8 mouse cellular contexts compared by ENCODE assay signal in genomic region chr11:89175511-89175910, GRCm38 (mm10).
A peak's percentile ranks its signal among the peaks of the same experiment; 100 is the strongest.
DNase-seq lines count a peak whose midpoint lies in the region; ATAC-seq lines count a peak whose summit lies in the region.
"Had no signal": no experiment of that assay in that cellular context is flagged by ENCODE, and none has a peak within 500 bp of the region (broad histone marks: within the 10 kb centered on the region; RNA-seq: fewer than 3 reads in every experiment).

No protein-coding gene starts in this region.

- H3K27ac ChIP-seq in heart, embryonic 16.5 days (ENCODE audit: low read length) = no peak overlapping the region
- no peak overlapping the region for H3K27ac ChIP-seq in embryonic facial prominence, embryonic 11.5 days (replicated peaks; ENCODE audit: low read depth, low read length)

- H3K36me3 ChIP-seq in heart, embryonic 16.5 days (ENCODE audit: control insufficient read depth, insufficient read depth) = no peaks in the 10 kb centered on the region
- no peaks in the 10 kb centered on the region for H3K36me3 ChIP-seq in embryonic facial prominence, embryonic 11.5 days (replicated peaks; ENCODE audit: control insufficient read depth, insufficient read depth, low read depth, low read length)

- no peak overlapping the region for H3K4me3 ChIP-seq in heart, embryonic 16.5 days (ENCODE audit: low read length)
- no peak overlapping the region for H3K4me3 ChIP-seq in embryonic facial prominence, embryonic 11.5 days (ENCODE audit: low read depth, low read length)

- H3K4me2 ChIP-seq in heart, embryonic 16.5 days (ENCODE audit: low read depth, low read length) = peak overlapping the region; percentile 30; the same call in 1 of the 2 replicates
- peak overlapping the region; percentile 30 for H3K4me2 ChIP-seq in embryonic facial prominence, embryonic 11.5 days (ENCODE audit: low read depth, low read length)

- intact Hi-C loops in left cerebral cortex, postnatal 4 days (cut with DNase I) = no loop called here

- ATAC-seq in heart, embryonic 16.5 days (replicated peaks; ENCODE audit: extremely low read depth, insufficient read depth, low FRiP score) = no peak
- ATAC-seq in embryonic facial prominence, embryonic 11.5 days (replicated peaks; ENCODE audit: insufficient number of reproducible peaks, low FRiP score, low TSS enrichment, low read depth) = 0 out of 2 replicates have a peak, but pooled peaks have one; percentile 66

- 9% methylated on average over 9 of the region's 9 CpGs for WGBS in heart, embryonic 16.5 days
- WGBS in embryonic facial prominence, embryonic 11.5 days = 7% methylated on average over 9 of the region's 9 CpGs

- no peak overlapping the region for H3K9ac ChIP-seq in heart, embryonic 16.5 days (ENCODE audit: low read length)
- no peak overlapping the region for H3K9ac ChIP-seq in embryonic facial prominence, embryonic 11.5 days (replicated peaks; ENCODE audit: low read length)

- no peaks in the 10 kb centered on the region for H3K9me3 ChIP-seq in heart, embryonic 16.5 days (replicated peaks; ENCODE audit: control insufficient read depth, low read length)
- no peaks in the 10 kb centered on the region for H3K9me3 ChIP-seq in embryonic facial prominence, embryonic 11.5 days (replicated peaks; ENCODE audit: control insufficient read depth, low read length)

- H3K4me1 ChIP-seq in heart, embryonic 16.5 days (ENCODE audit: control insufficient read depth, insufficient read depth, low read length) = peaks cover 5% of the 10 kb centered on the region
- no peaks in the 10 kb centered on the region; the same call in 1 of the 2 replicates for H3K4me1 ChIP-seq in embryonic facial prominence, embryonic 11.5 days (ENCODE audit: control insufficient read depth, insufficient read depth, low read length)

- no peak for DNase-seq in heart, adult 18-20 months
- DNase-seq in R1 (ENCODE audit: low read depth, low spot score) = peak; percentile 17
- peak; percentile 50 for DNase-seq in embryonic facial prominence, embryonic 11.5 days (ENCODE audit: low spot score)
- DNase-seq in lung, postnatal 36 days = peak; percentile 7
- no peak for DNase-seq in left cerebral cortex, postnatal 4 days
- no peak for DNase-seq in layer of hippocampus, postnatal 10 days (ENCODE audit: low spot score in 2 of 2)
- DNase-seq: cerebellum, postnatal 25 days had no signal

- no peaks in the 10 kb centered on the region for H3K27me3 ChIP-seq in heart, embryonic 16.5 days (ENCODE audit: control insufficient read depth, insufficient read depth, low read length)
- no peaks in the 10 kb centered on the region for H3K27me3 ChIP-seq in embryonic facial prominence, embryonic 11.5 days (ENCODE audit: control insufficient read depth, insufficient read depth, low read length)

Comparison
In these comparisons a context has a peak if more than half of its experiments do, and no peak if none do; other contexts are left out.
1. DNase-seq: peak in R1 (single experiment), embryonic facial prominence, embryonic 11.5 days (single experiment) and lung, postnatal 36 days (single experiment); none in heart, adult 18-20 months (0 of 2), left cerebral cortex, postnatal 4 days (single experiment) and layer of hippocampus, postnatal 10 days (0 of 2).